Mouse (Mus musculus) ovary, adult 18-20 months (tissue): ENCODE results near the gene Gm28897.
"Not testable (repeated sequence)": the region's sequence is repeated elsewhere in the genome, so short reads cannot be mapped to it uniquely, and the experiment has no call there.

ENCODE experiments used
- DNase-seq: peaks from one replicate; pipeline ENCODE4 v3.0.0; 2022; ENCODE audit warnings: low spot score, mixed read lengths

The Gm28897 gene

GRCm38 (mm10) chrY:80926695-80927094 is at the start of gene Gm28897:
Gene Gm28897, plus strand, starts transcription at chrY:80926995.
- not testable (repeated sequence) for DNase-seq
